Mouse (Mus musculus): Measurements from ENCODE around the gene B230104I21Rik. TPM values are rescaled to one million over a fixed set of nuclear protein-coding genes. Genes with fewer than 3 reads are reported as not detected.

The B230104I21Rik gene
- polyA plus RNA-seq, 1 experiment from 2014 or later: 0.21 TPM

GRCm38 (mm10) chr4:154385208-154385607, 49.3 kb downstream of the B230104I21Rik start:
- H3K27ac ChIP-seq: no peak overlapping the region
- H3K4me2 ChIP-seq: no peak overlapping the region
- H3K27me3 ChIP-seq: no peaks in the 10 kb centered on the region
- no peak overlapping the region for H3K4me3 ChIP-seq
- WGBS: 62% methylated on average over 8 of the region's 8 CpGs
- no peaks in the 10 kb centered on the region for H3K9me3 ChIP-seq (replicated peaks)
- no peak for ATAC-seq
- peaks cover 31% of the 10 kb centered on the region for H3K4me1 ChIP-seq
- no peak overlapping the region for H3K9ac ChIP-seq
- no peaks in the 10 kb centered on the region for H3K36me3 ChIP-seq (ENCODE audit: poor library complexity, severe bottlenecking)

- ATAC-seq: no peak
- Histone ChIP-seq H3K27ac (no peak overlapping the region), H3K4me2 (no peak overlapping the region), H3K27me3 (no peaks in the 10 kb centered on the region), H3K9ac (no peak overlapping the region), H3K9me3 (replicated peaks) (no peaks in the 10 kb centered on the region), H3K36me3 (ENCODE audit: poor library complexity, severe bottlenecking) (no peaks in the 10 kb centered on the region), H3K4me3 (no peak overlapping the region), H3K4me1 (peaks cover 38% of the 10 kb centered on the region)
- WGBS: 71% methylated on average over 2 of the region's 2 CpGs
Measured at GRCm38 (mm10) chr4:154385918-154386317, 50.0 kb downstream of the B230104I21Rik start.

- WGBS: 47% methylated on average over 8 of the region's 8 CpGs
- Histone ChIP-seq H3K4me2 (no peak overlapping the region), H3K36me3 (ENCODE audit: poor library complexity, severe bottlenecking) (no peaks in the 10 kb centered on the region), H3K9ac (0 out of 2 replicates have a peak overlapping the region, but pooled peaks have one; percentile 4), H3K4me3 (no peak overlapping the region), H3K27ac (no peak overlapping the region; the same call in 1 of the 2 replicates), H3K9me3 (replicated peaks) (no peaks in the 10 kb centered on the region), H3K27me3 (no peaks in the 10 kb centered on the region), H3K4me1 (peaks cover 47% of the 10 kb centered on the region)
- no peak for ATAC-seq
Measured at GRCm38 (mm10) chr4:154386810-154387209, 50.9 kb downstream of the B230104I21Rik start.

- H3K27ac ChIP-seq: peak overlapping the region; percentile 88
- no peaks in the 10 kb centered on the region for H3K36me3 ChIP-seq (ENCODE audit: poor library complexity, severe bottlenecking)
- no peak overlapping the region for H3K4me3 ChIP-seq
- no peaks in the 10 kb centered on the region for H3K27me3 ChIP-seq
- ATAC-seq: no peak
- no peak overlapping the region for H3K4me2 ChIP-seq
- H3K4me1 ChIP-seq: peaks cover 70% of the 10 kb centered on the region
- H3K9me3 ChIP-seq (replicated peaks): no peaks in the 10 kb centered on the region
- 91% methylated on average over 2 of the region's 2 CpGs for WGBS
- H3K9ac ChIP-seq: no peak overlapping the region
Measured at GRCm38 (mm10) chr4:154389641-154390040, 53.7 kb downstream of the B230104I21Rik start.

- no peaks in the 10 kb centered on the region for H3K36me3 ChIP-seq (ENCODE audit: poor library complexity, severe bottlenecking)
- peak overlapping the region; percentile 88 for H3K27ac ChIP-seq
- ATAC-seq: peak; percentile 53
- no peak overlapping the region for H3K4me3 ChIP-seq
- H3K9me3 ChIP-seq (replicated peaks): no peaks in the 10 kb centered on the region
- H3K4me1 ChIP-seq: peaks cover 68% of the 10 kb centered on the region
- H3K9ac ChIP-seq: peak overlapping the region; percentile 50
- peak overlapping the region; percentile 29 for H3K4me2 ChIP-seq
- 8% methylated on average over 20 of the region's 20 CpGs for WGBS
- H3K27me3 ChIP-seq: no peaks in the 10 kb centered on the region
Measured at GRCm38 (mm10) chr4:154390333-154391080, 54.6 kb downstream of the B230104I21Rik start.

GRCm38 (mm10) chr4:154392641-154393040, 56.7 kb downstream of the B230104I21Rik start:
- ATAC-seq: no peak
- Histone ChIP-seq H3K4me1 (peaks cover 66% of the 10 kb centered on the region), H3K36me3 (ENCODE audit: poor library complexity, severe bottlenecking) (no peaks in the 10 kb centered on the region), H3K27ac (no peak overlapping the region), H3K9me3 (replicated peaks) (no peaks in the 10 kb centered on the region), H3K4me3 (no peak overlapping the region), H3K4me2 (no peak overlapping the region), H3K9ac (no peak overlapping the region), H3K27me3 (no peaks in the 10 kb centered on the region)
- 90% methylated on average over 1 of the region's 1 CpGs for WGBS

- ATAC-seq: peak; percentile 19; the same call in 1 of the 2 replicates
- no peak overlapping the region for H3K27ac ChIP-seq
- H3K4me3 ChIP-seq: no peak overlapping the region
- peaks cover 64% of the 10 kb centered on the region for H3K4me1 ChIP-seq
- 34% methylated on average over 18 of the region's 18 CpGs for WGBS
- H3K36me3 ChIP-seq (ENCODE audit: poor library complexity, severe bottlenecking): no peaks in the 10 kb centered on the region
- no peaks in the 10 kb centered on the region for H3K27me3 ChIP-seq
- H3K9ac ChIP-seq: no peak overlapping the region
- H3K9me3 ChIP-seq (replicated peaks): no peaks in the 10 kb centered on the region
- no peak overlapping the region for H3K4me2 ChIP-seq
Measured at GRCm38 (mm10) chr4:154393196-154394122, 57.5 kb downstream of the B230104I21Rik start.

GRCm38 (mm10) chr4:154394123-154394722, 58.3 kb downstream of the B230104I21Rik start:
- Histone ChIP-seq H3K27ac (no peak overlapping the region), H3K4me2 (no peak overlapping the region), H3K4me3 (no peak overlapping the region), H3K4me1 (peaks cover 64% of the 10 kb centered on the region), H3K9ac (no peak overlapping the region), H3K36me3 (ENCODE audit: poor library complexity, severe bottlenecking) (no peaks in the 10 kb centered on the region), H3K27me3 (no peaks in the 10 kb centered on the region), H3K9me3 (replicated peaks) (no peaks in the 10 kb centered on the region)
- WGBS: 39% methylated on average over 7 of the region's 7 CpGs
- no peak for ATAC-seq

GRCm38 (mm10) chr4:154396652-154397301, 60.9 kb downstream of the B230104I21Rik start:
- H3K4me3 ChIP-seq: no peak overlapping the region
- H3K27ac ChIP-seq: peak overlapping the region; percentile 66
- WGBS: 72% methylated on average over 14 of the region's 14 CpGs
- no peaks in the 10 kb centered on the region for H3K27me3 ChIP-seq
- no peaks in the 10 kb centered on the region for H3K9me3 ChIP-seq (replicated peaks)
- H3K36me3 ChIP-seq (ENCODE audit: poor library complexity, severe bottlenecking): no peaks in the 10 kb centered on the region
- H3K4me1 ChIP-seq: peaks cover 50% of the 10 kb centered on the region
- peak; percentile 54 for ATAC-seq
- no peak overlapping the region for H3K4me2 ChIP-seq
- H3K9ac ChIP-seq: no peak overlapping the region

All from forebrain, embryonic 13.5 days (tissue).